In the genomic region with DNA sequence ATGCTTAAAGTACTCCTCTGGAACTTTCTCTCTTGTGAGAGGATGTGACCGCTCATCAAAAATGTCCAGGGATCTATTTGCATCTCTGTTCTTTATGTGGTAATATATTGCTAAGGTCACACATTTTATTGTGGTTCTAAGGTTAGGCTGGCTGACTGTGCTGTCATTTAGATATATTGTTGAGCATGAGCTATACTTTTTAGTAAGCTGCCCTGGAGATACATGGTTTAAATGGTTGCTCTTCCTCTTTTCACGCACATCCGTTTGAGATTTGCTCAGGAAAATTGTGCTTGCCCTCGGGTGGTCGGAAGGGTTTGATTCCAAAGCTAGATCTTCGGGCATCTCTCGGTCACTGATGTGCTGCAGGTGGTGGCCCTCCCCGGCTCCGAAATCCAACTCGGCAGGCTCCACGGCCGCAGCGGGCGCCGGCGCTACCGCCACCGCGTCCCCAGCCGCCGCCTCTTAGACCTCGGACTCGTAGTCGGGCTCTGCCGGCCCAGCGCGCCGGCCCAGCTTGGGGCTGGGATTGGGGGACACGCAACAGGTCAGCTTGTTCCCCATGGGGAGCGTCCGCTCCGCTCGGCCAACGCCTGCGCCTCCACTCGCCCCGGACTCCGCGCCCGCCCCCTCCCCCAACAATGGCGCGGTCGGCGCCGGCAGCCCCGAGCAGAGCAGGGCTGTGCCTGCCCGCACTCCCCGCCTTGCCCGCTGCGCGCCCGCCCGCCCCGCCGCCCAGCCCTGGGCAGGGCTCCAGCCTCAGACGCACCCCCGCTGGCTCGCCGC, we compare ENCODE assay signal across 10 mouse cellular contexts. TPM values are rescaled to one million over a fixed set of nuclear protein-coding genes. Genes with fewer than 3 reads are reported as not detected.
DNase-seq lines count a peak whose midpoint lies in the region; ATAC-seq and TF ChIP-seq lines count a peak whose summit lies in the region.
"Had no signal": no experiment of that assay in that cellular context is flagged by ENCODE, and none has a peak within 500 bp of the region (broad histone marks: within the 10 kb centered on the region; RNA-seq: fewer than 3 reads in every experiment).

No protein-coding gene starts in this region.

- no peak for TF ChIP-seq CTCF in brain, embryonic 14.5 days (IDR thresholded peaks at IDR 0.05; ENCODE audit: borderline replicate concordance, extremely low read depth, insufficient read depth, insufficient read length)
- no peak for TF ChIP-seq CTCF in liver, adult 2 months (IDR thresholded peaks at IDR 0.05; ENCODE audit: low read depth, low read length)

- no peaks in the 10 kb centered on the region for H3K4me1 ChIP-seq in heart, embryonic 16.5 days (ENCODE audit: control insufficient read depth, insufficient read depth, low read length)
- H3K4me1 ChIP-seq in liver, adult 2 months (ENCODE audit: control insufficient read depth, insufficient read depth, low read length): no peaks in the 10 kb centered on the region
- no peaks in the 10 kb centered on the region for H3K4me1 ChIP-seq in neural tube, embryonic 13.5 days (replicated peaks)

- peak; percentile 6 for DNase-seq in gastrocnemius, postnatal 10 days
- no peak for DNase-seq in gastrocnemius, postnatal 25 days
- peak; percentile 41 for DNase-seq in brain, embryonic 14.5 days (ENCODE audit: low read depth)
- DNase-seq in liver, adult 2 months (ENCODE audit: extremely low read depth, low read depth, low spot score): peak; percentile 29
- DNase-seq in thymus, adult 18-20 months: no peak
- DNase-seq in layer of hippocampus, adult 9-11 months: no peak

- no peaks in the 10 kb centered on the region for H3K27me3 ChIP-seq in heart, embryonic 16.5 days (ENCODE audit: control insufficient read depth, insufficient read depth, low read length)
- H3K27me3 ChIP-seq in liver, adult 2 months (ENCODE audit: control insufficient read depth, insufficient read depth, low read length): no peaks in the 10 kb centered on the region
- H3K27me3 ChIP-seq in neural tube, embryonic 13.5 days: 0 out of 2 replicates have a peak, but pooled peaks cover 2% of the 10 kb centered on the region

- no peaks in the 10 kb centered on the region for H3K79me2 ChIP-seq in liver, adult 2 months (ENCODE audit: control insufficient read depth, insufficient read depth, low read length)

- H3K9me3 ChIP-seq in heart, embryonic 16.5 days (replicated peaks; ENCODE audit: control insufficient read depth, low read length): no peaks in the 10 kb centered on the region
- no peaks in the 10 kb centered on the region for H3K9me3 ChIP-seq in neural tube, embryonic 13.5 days

- H3K4me2 ChIP-seq in heart, embryonic 16.5 days (ENCODE audit: low read depth, low read length): peak overlapping the region; percentile 79
- H3K4me2 ChIP-seq in neural tube, embryonic 13.5 days: peak overlapping the region; percentile 60

- peak overlapping the region; percentile 71 for H3K9ac ChIP-seq in heart, embryonic 16.5 days (ENCODE audit: low read length)
- H3K9ac ChIP-seq in liver, adult 2 months (ENCODE audit: low read depth, low read length): peak overlapping the region; percentile 74
- H3K9ac ChIP-seq in neural tube, embryonic 13.5 days: peak overlapping the region; percentile 65

- no peaks in the 10 kb centered on the region for H3K36me3 ChIP-seq in heart, embryonic 16.5 days (ENCODE audit: control insufficient read depth, insufficient read depth)
- no peaks in the 10 kb centered on the region for H3K36me3 ChIP-seq in liver, adult 2 months (ENCODE audit: control insufficient read depth, insufficient read depth, low read length)
- H3K36me3 ChIP-seq in neural tube, embryonic 13.5 days: no peaks in the 10 kb centered on the region

- no peak overlapping the region for H3K27ac ChIP-seq in heart, embryonic 16.5 days (ENCODE audit: low read length)
- no peak overlapping the region for H3K27ac ChIP-seq in liver, adult 2 months (replicated peaks; ENCODE audit: insufficient read depth, low read depth, low read length)
- H3K27ac ChIP-seq in neural tube, embryonic 13.5 days (replicated peaks): no peak overlapping the region

- 0 out of 2 replicates have a peak, but pooled peaks have one; percentile 9 for TF ChIP-seq POLR2A in brain, embryonic 14.5 days (IDR thresholded peaks at IDR 0.05; ENCODE audit: borderline replicate concordance, extremely low read depth, insufficient read depth, insufficient read length, poor library complexity, severe bottlenecking)
- TF ChIP-seq POLR2A in liver, adult 2 months (IDR thresholded peaks at IDR 0.05; ENCODE audit: extremely low read depth, insufficient read depth, low read length): no peak

- ATAC-seq in heart, embryonic 16.5 days (replicated peaks; ENCODE audit: extremely low read depth, insufficient read depth, low FRiP score): peak; percentile 83
- ATAC-seq in neural tube, embryonic 13.5 days (ENCODE audit: low read depth): peak; percentile 94

- H3K4me3 ChIP-seq in heart, embryonic 16.5 days (ENCODE audit: low read length): peak overlapping the region; percentile 61
- H3K4me3 ChIP-seq in liver, adult 2 months (ENCODE audit: insufficient read depth, low read depth, low read length): peak overlapping the region; percentile 60
- peak overlapping the region; percentile 48 for H3K4me3 ChIP-seq in neural tube, embryonic 13.5 days

- 3% methylated on average over 58 of the region's 59 CpGs for WGBS in heart, embryonic 16.5 days
- 8% methylated on average over 59 of the region's 59 CpGs for WGBS in liver, adult 2 months
- WGBS in neural tube, embryonic 13.5 days: 3% methylated on average over 56 of the region's 59 CpGs

RNA-seq across cellular contexts. Expression of gene Trim30d, which starts 5.9 kb away (rescaled TPM):
- total RNA-seq in gastrocnemius, postnatal 10 days (2021): under 1 TPM; 0.38 to 0.90 TPM
- total RNA-seq in gastrocnemius, postnatal 25 days (2021): under 1 TPM; 0.49 to 0.54 TPM
- polyA plus RNA-seq in brain, embryonic 14.5 days (2012; rRNA removed): 0.21 and 0.33 TPM in 2 replicates
- polyA plus RNA-seq in heart, embryonic 16.5 days (2015; fragmentation: Nextera tagmentation; extraction: Ambion mirVana): 0.41 and 0.95 TPM in 2 replicates
- total RNA-seq in liver, adult 2 months (2014; rRNA removed): 6.2 and 8.9 TPM in 2 replicates
- 0.42 and 1.2 TPM in 2 replicates for polyA plus RNA-seq in liver, adult 2 months (2012; rRNA removed)
- 0.08 and 0.28 TPM in 2 replicates for polyA plus RNA-seq in neural tube, embryonic 13.5 days (2015; fragmentation: Nextera tagmentation; extraction: Ambion mirVana)
- polyA plus RNA-seq: C2C12 had no signal

RNA-seq across cellular contexts. Expression of gene Trim30a, which starts 36.8 kb away (rescaled TPM):
- 1 to 10 TPM in 1 of 2 experiments, under 1 TPM in 1; 0.82 to 1.3 TPM for total RNA-seq in gastrocnemius, postnatal 10 days (2021)
- 1 to 10 TPM; 1.2 to 1.4 TPM for total RNA-seq in gastrocnemius, postnatal 25 days (2021)
- polyA plus RNA-seq in brain, embryonic 14.5 days (2012; rRNA removed): 0.64 and 0.79 TPM in 2 replicates
- 1.3 and 2.2 TPM in 2 replicates for polyA plus RNA-seq in heart, embryonic 16.5 days (2015; fragmentation: Nextera tagmentation; extraction: Ambion mirVana)
- total RNA-seq in liver, adult 2 months (2014; rRNA removed): 8.1 and 9.4 TPM in 2 replicates
- 0.90 and 1.5 TPM in 2 replicates for polyA plus RNA-seq in liver, adult 2 months (2012; rRNA removed)
- 0.92 and 0.93 TPM in 2 replicates for polyA plus RNA-seq in neural tube, embryonic 13.5 days (2015; fragmentation: Nextera tagmentation; extraction: Ambion mirVana)
- polyA plus RNA-seq: C2C12 had no signal

RNA-seq across cellular contexts. Expression of gene Olfr651, which starts 48.2 kb away (rescaled TPM):
- total RNA-seq in gastrocnemius, postnatal 10 days (2021): not detected
- total RNA-seq in gastrocnemius, postnatal 25 days (2021): not detected
- polyA plus RNA-seq in brain, embryonic 14.5 days (2012; rRNA removed): not detected in 2 replicates
- polyA plus RNA-seq in heart, embryonic 16.5 days (2015; fragmentation: Nextera tagmentation; extraction: Ambion mirVana): not detected in 2 replicates
- total RNA-seq in liver, adult 2 months (2014; rRNA removed): not detected in 2 replicates
- not detected in 2 replicates for polyA plus RNA-seq in liver, adult 2 months (2012; rRNA removed)
- not detected in 2 replicates for polyA plus RNA-seq in neural tube, embryonic 13.5 days (2015; fragmentation: Nextera tagmentation; extraction: Ambion mirVana)
- total RNA-seq: common myeloid progenitor, adult 5-6 weeks had no signal
- polyA plus RNA-seq: C2C12 had no signal

RNA-seq across cellular contexts. Expression of gene Olfr652, which starts 58.9 kb away (rescaled TPM):
- total RNA-seq in gastrocnemius, postnatal 10 days (2021): not detected
- total RNA-seq in gastrocnemius, postnatal 25 days (2021): not detected
- not detected in 2 replicates for polyA plus RNA-seq in brain, embryonic 14.5 days (2012; rRNA removed)
- not detected in 2 replicates for polyA plus RNA-seq in heart, embryonic 16.5 days (2015; fragmentation: Nextera tagmentation; extraction: Ambion mirVana)
- not detected in 2 replicates for total RNA-seq in liver, adult 2 months (2014; rRNA removed)
- polyA plus RNA-seq in liver, adult 2 months (2012; rRNA removed): not detected in 2 replicates
- not detected in 2 replicates for polyA plus RNA-seq in neural tube, embryonic 13.5 days (2015; fragmentation: Nextera tagmentation; extraction: Ambion mirVana)
- total RNA-seq: common myeloid progenitor, adult 5-6 weeks had no signal
- polyA plus RNA-seq: C2C12 had no signal

Comparison
In these comparisons a context has a peak if more than half of its experiments do, and no peak if none do; other contexts are left out.
1. DNase-seq: peak in gastrocnemius, postnatal 10 days (single experiment), brain, embryonic 14.5 days (single experiment) and liver, adult 2 months (single experiment); none in gastrocnemius, postnatal 25 days (single experiment), thymus, adult 18-20 months (0 of 2) and layer of hippocampus, adult 9-11 months (single experiment).
2. Peak in every context shown above with its lines, with median percentiles within 50 percentile points of each other: H3K4me3 ChIP-seq and H3K9ac ChIP-seq.